Mouse (Mus musculus) small intestine, adult 2 months (tissue): ENCODE data around the gene Eif3i.

Experiments used
- CTCF ChIP-seq: fragments of 200-500 bp; IDR thresholded peaks from 2 replicates; pipeline ENCODE4 v1.5.1; 2012; ENCODE audit warnings: low read depth, mild to moderate bottlenecking, control low read depth, inconsistent platforms, low read length, moderate library complexity, mixed read lengths; ENCODE audit not compliant: insufficient replicate concordance, insufficient read length; ENCODE audit errors: extremely low read depth
- POLR2A ChIP-seq: fragments of 200-500 bp; IDR thresholded peaks from 2 replicates; pipeline ENCODE4 v1.6.1; 2012; ENCODE audit warnings: low read depth, mild to moderate bottlenecking, control low read depth, inconsistent platforms, low read length, moderate library complexity

DNA sequence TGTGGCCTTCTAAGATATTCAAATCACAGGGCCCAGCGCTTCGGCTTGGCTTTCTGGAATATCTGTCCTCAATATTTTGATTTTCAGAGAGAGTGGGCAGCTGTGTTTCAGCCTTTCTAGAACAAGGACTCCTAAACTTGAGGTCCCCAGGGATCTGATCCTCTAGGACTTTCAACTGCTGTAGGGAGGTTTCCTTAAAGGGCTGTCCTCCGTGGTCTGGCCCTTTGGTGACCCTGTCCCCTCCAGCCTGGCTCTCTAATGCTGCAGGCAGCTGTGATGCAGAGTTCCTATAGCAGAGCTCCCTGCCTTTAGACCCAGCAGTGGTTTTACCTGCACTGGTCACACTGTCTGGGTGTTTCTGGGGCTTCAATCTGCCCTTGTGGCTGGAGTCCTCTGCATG is 16.2 kb upstream of the Eif3i start:
- TF ChIP-seq CTCF (no peak), POLR2A (no peak)
